Mouse (Mus musculus) midbrain, embryonic 12.5 days (tissue): Measurements from ENCODE around the gene Fmod. TPM values are rescaled to one million over a fixed set of nuclear protein-coding genes. Genes with fewer than 3 reads are reported as not detected.
A peak's percentile ranks its signal among the peaks of the same experiment; 100 is the strongest.

ENCODE experiments used
- ATAC-seq: fragments of 200-750 bp; cut with Nextera tagmentation; 2 replicates; pipeline ENCODE4 v1.8.0; 2017; ENCODE audit warnings: low read depth, moderate TSS enrichment, moderate library complexity; ENCODE audit not compliant: low FRiP score
- H3K27ac ChIP-seq: fragments of 300-500 bp; sonication (generic); replicated peaks from 2 replicates; pipeline ENCODE4 v1.5.1; 2016; ENCODE audit warnings: mild to moderate bottlenecking
- H3K27me3 ChIP-seq: fragments of 300-500 bp; sonication (generic); 2 replicates; pipeline ENCODE4 v1.6.1; 2016; ENCODE audit warnings: mild to moderate bottlenecking
- H3K36me3 ChIP-seq: fragments of 300-500 bp; sonication (generic); 2 replicates; pipeline ENCODE4 v1.6.1; 2016
- H3K4me1 ChIP-seq: fragments of 300-500 bp; sonication (generic); 2 replicates; pipeline ENCODE4 v1.6.1; 2016
- H3K4me2 ChIP-seq: fragments of 300-500 bp; sonication (generic); replicated peaks from 2 replicates; pipeline ENCODE4 v1.6.1; 2016; ENCODE audit warnings: mild to moderate bottlenecking, moderate library complexity
- H3K4me3 ChIP-seq: fragments of 300-500 bp; sonication (generic); 2 replicates; pipeline ENCODE4 v1.5.1; 2016; ENCODE audit warnings: mild to moderate bottlenecking
- H3K9ac ChIP-seq: fragments of 300-500 bp; sonication (generic); replicated peaks from 2 replicates; pipeline ENCODE4 v1.6.1; 2016; ENCODE audit warnings: mild to moderate bottlenecking, moderate library complexity
- H3K9me3 ChIP-seq: fragments of 300-500 bp; sonication (generic); 2 replicates; pipeline ENCODE4 v1.6.1; 2016; ENCODE audit warnings: mild to moderate bottlenecking
- whole genome bisulfite sequencing: fragments of 180-500 bp; shearing (Covaris S2); methylation state at CpG from one replicate; pipeline ENCODE4 v1.1.7; 2016; 5-methylcytosine and 5-hydroxymethylcytosine counted together
- polyA plus RNA-seq: library from polyadenylated mRNA; unstranded; fragments of >200 nt; fragmentation: Nextera tagmentation; extraction: Ambion mirVana; gene quantifications from 2 replicates; pipeline ENCODE4 v1.2.1, GENCODE M21; 2016

Gene Fmod
- polyA plus RNA-seq, 1 experiment from 2014 or later: 15.0 TPM

- 94% methylated on average over 3 of the region's 3 CpGs for WGBS
These were observed 54.8 kb downstream of the Fmod start for GRCm38 (mm10) chr1:134091851-134092250.

DNA sequence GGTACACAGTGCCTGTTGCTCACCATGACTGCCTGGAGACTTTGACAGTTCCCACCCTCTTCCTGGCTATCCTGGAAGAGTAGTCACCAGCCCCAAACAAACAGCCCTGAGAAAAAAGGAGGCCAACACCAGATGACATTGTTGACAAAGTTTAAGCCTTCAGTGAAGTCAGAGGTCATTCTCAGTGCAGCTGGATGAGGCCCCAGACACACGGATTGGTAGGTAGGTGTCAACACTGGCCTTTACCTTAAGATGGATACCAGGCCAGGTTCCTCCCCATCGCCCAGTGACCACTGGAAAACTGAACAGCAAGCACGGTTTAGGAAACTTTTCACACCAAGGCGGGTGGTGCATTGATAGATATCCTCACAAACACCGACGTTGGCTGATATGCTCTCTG is 55.3 kb downstream of the Fmod start:
- no peaks in the 10 kb centered on the region for H3K36me3 ChIP-seq
- WGBS: 28% methylated on average over 6 of the region's 6 CpGs
- H3K9ac ChIP-seq: peak overlapping the region; percentile 54; the same call in 1 of the 2 replicates
- peak overlapping the region; percentile 42; the same call in 1 of the 2 replicates for H3K4me3 ChIP-seq
- peaks cover 9% of the 10 kb centered on the region; the same call in 1 of the 2 replicates for H3K27me3 ChIP-seq
- no peak for ATAC-seq
- H3K4me2 ChIP-seq: peak overlapping the region; percentile 63
- peak overlapping the region; percentile 80 for H3K27ac ChIP-seq
- peaks cover 44% of the 10 kb centered on the region for H3K4me1 ChIP-seq
- H3K9me3 ChIP-seq: no peaks in the 10 kb centered on the region

More at GRCm38 (mm10) chr1:134091851-134092250, 54.8 kb downstream of the Fmod start:
- ATAC-seq: no peak
- no peak overlapping the region for H3K4me2 ChIP-seq
- no peaks in the 10 kb centered on the region for H3K36me3 ChIP-seq
- H3K4me1 ChIP-seq: peaks cover 41% of the 10 kb centered on the region
- peaks cover 9% of the 10 kb centered on the region; the same call in 1 of the 2 replicates for H3K27me3 ChIP-seq
- no peak overlapping the region for H3K4me3 ChIP-seq
- H3K27ac ChIP-seq: no peak overlapping the region
- no peaks in the 10 kb centered on the region for H3K9me3 ChIP-seq
- no peak overlapping the region for H3K9ac ChIP-seq

DNA sequence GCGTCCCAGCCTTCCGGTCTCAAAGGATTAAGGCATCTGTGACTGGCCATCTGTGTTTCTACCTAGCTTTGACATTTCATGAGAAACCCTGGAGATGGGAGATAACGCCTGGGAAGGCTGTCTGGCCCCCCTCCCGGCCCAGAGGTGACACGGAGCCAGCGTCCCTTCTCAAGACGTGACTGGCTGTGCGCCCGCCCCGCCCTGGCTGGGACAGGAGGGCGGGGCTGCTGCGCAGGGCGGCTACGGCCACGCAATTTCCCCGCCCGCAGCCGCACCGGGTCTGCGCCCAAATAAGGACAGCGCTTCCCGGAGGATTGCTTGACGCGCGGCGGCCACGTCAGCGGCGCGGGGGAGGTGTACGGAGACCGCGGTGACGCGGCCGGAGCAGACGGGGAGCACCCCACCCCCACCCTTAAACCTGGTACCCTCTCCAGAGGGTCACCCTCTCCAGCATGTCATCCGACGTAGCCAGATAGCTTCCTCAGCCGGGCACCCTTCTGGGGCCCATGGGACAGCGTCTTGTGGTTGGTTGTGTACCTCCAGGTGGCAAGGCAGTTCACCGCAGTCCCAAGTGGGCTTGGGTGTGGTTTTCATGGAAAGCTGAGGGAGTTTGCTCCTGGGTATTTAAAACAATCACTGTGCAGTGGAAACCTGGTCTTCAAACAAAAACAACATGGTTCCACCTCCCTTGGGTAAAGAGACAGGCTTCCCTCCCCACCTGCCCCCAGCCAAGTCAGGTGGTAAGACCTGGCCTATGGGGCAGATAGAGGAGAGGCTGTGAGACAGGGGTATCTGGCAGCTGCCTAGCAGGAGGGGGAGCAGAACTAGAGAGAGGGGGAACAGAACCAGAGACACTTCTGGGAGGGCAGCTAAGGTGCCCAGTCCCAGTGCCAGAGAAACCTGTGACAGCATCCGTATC is 56.1 kb downstream of the Fmod start:
- H3K36me3 ChIP-seq: no peaks in the 10 kb centered on the region
- peak overlapping the region; percentile 54 for H3K9ac ChIP-seq
- H3K4me2 ChIP-seq: peak overlapping the region; percentile 63
- H3K9me3 ChIP-seq: no peaks in the 10 kb centered on the region
- H3K4me1 ChIP-seq: peaks cover 51% of the 10 kb centered on the region
- H3K4me3 ChIP-seq: peak overlapping the region; percentile 42
- 2% methylated on average over 42 of the region's 43 CpGs for WGBS
- H3K27me3 ChIP-seq: peaks cover 9% of the 10 kb centered on the region; the same call in 1 of the 2 replicates
- H3K27ac ChIP-seq: peak overlapping the region; percentile 80
- ATAC-seq: peak; percentile 78

GRCm38 (mm10) chr1:134093771-134094526 is 56.9 kb downstream of the Fmod start:
- peak overlapping the region; percentile 54; the same call in 1 of the 2 replicates for H3K9ac ChIP-seq
- no peak for ATAC-seq
- peak overlapping the region; percentile 63 for H3K4me2 ChIP-seq
- H3K27me3 ChIP-seq: peaks cover 9% of the 10 kb centered on the region; the same call in 1 of the 2 replicates
- H3K4me1 ChIP-seq: peaks cover 60% of the 10 kb centered on the region
- H3K27ac ChIP-seq: peak overlapping the region; percentile 80
- no peak overlapping the region for H3K4me3 ChIP-seq
- no peaks in the 10 kb centered on the region for H3K9me3 ChIP-seq
- 72% methylated on average over 13 of the region's 13 CpGs for WGBS
- H3K36me3 ChIP-seq: no peaks in the 10 kb centered on the region

- Histone ChIP-seq H3K4me2 (no peak overlapping the region), H3K36me3 (no peaks in the 10 kb centered on the region), H3K4me1 (peaks cover 68% of the 10 kb centered on the region), H3K9ac (no peak overlapping the region), H3K27ac (peak overlapping the region; percentile 83), H3K9me3 (no peaks in the 10 kb centered on the region), H3K4me3 (no peak overlapping the region), H3K27me3 (peaks cover 9% of the 10 kb centered on the region; the same call in 1 of the 2 replicates)
- WGBS: 54% methylated on average over 7 of the region's 7 CpGs
- no peak for ATAC-seq
These were observed 58.1 kb downstream of the Fmod start for GRCm38 (mm10) chr1:134095033-134095612.

DNA sequence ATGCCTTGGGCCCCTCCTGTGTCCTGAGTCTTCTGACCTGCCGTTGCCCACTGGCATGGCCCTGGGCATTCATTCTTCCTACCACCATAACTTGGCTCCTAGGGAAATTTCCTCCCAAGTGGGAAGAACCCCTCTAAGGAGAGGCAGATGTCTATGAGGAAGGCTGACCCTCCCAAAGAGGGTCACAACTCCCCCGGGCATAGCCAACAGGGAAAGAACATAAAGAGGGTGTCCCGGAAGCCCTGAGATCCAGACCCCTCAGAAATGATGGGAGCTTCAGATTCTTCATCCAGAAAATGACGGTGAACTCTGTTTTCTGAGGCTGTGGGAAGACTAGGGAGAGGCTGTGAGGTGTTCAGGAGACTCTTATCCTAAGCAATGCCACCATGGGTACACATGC is 58.7 kb downstream of the Fmod start:
- Histone ChIP-seq H3K9me3 (no peaks in the 10 kb centered on the region), H3K4me3 (no peak overlapping the region), H3K4me1 (peaks cover 68% of the 10 kb centered on the region), H3K4me2 (no peak overlapping the region), H3K9ac (no peak overlapping the region), H3K27ac (peak overlapping the region; percentile 83), H3K27me3 (peaks cover 9% of the 10 kb centered on the region; the same call in 1 of the 2 replicates), H3K36me3 (no peaks in the 10 kb centered on the region)
- no peak for ATAC-seq
- WGBS: 88% methylated on average over 4 of the region's 4 CpGs

GRCm38 (mm10) chr1:134096264-134096934 is 59.3 kb downstream of the Fmod start:
- no peak overlapping the region for H3K4me3 ChIP-seq
- WGBS: 43% methylated on average over 14 of the region's 14 CpGs
- H3K36me3 ChIP-seq: no peaks in the 10 kb centered on the region
- peaks cover 68% of the 10 kb centered on the region for H3K4me1 ChIP-seq
- peak; percentile 60 for ATAC-seq
- H3K9ac ChIP-seq: peak overlapping the region; percentile 20; the same call in 1 of the 2 replicates
- no peaks in the 10 kb centered on the region for H3K9me3 ChIP-seq
- H3K4me2 ChIP-seq: peak overlapping the region; percentile 9; the same call in 1 of the 2 replicates
- H3K27ac ChIP-seq: peak overlapping the region; percentile 83
- H3K27me3 ChIP-seq: peaks cover 12% of the 10 kb centered on the region; the same call in 1 of the 2 replicates

GRCm38 (mm10) chr1:134097080-134097855 is 60.2 kb downstream of the Fmod start:
- Histone ChIP-seq H3K27me3 (0 out of 2 replicates have a peak, but pooled peaks cover 3% of the 10 kb centered on the region), H3K9ac (no peak overlapping the region), H3K27ac (peak overlapping the region; percentile 83), H3K4me2 (0 out of 2 replicates have a peak overlapping the region, but pooled peaks have one; percentile 9), H3K4me3 (no peak overlapping the region), H3K36me3 (no peaks in the 10 kb centered on the region), H3K9me3 (no peaks in the 10 kb centered on the region), H3K4me1 (peaks cover 67% of the 10 kb centered on the region)
- 89% methylated on average over 7 of the region's 7 CpGs for WGBS
- no peak for ATAC-seq
